Mouse (Mus musculus) liver, embryonic 12.5 days (tissue): ENCODE results near the gene Ahcyl2. TPM values are rescaled to one million over a fixed set of nuclear protein-coding genes. Genes with fewer than 3 reads are reported as not detected.

ENCODE experiments used
- ATAC-seq: fragments of 200-750 bp; cut with Nextera tagmentation; 2 replicates; pipeline ENCODE4 v1.8.0; 2017; ENCODE audit warnings: moderate number of reproducible peaks, mild to moderate bottlenecking, moderate library complexity
- H3K27ac ChIP-seq: fragments of 300-500 bp; sonication (generic); 2 replicates; pipeline ENCODE4 v1.5.1; 2016; ENCODE audit warnings: mild to moderate bottlenecking
- H3K27me3 ChIP-seq: fragments of 300-500 bp; sonication (generic); replicated peaks from 2 replicates; pipeline ENCODE4 v1.6.1; 2016; ENCODE audit warnings: mild to moderate bottlenecking, moderate library complexity
- H3K36me3 ChIP-seq: fragments of 300-500 bp; sonication (generic); 2 replicates; pipeline ENCODE4 v1.6.1; 2016; ENCODE audit warnings: mild to moderate bottlenecking, moderate library complexity
- H3K4me1 ChIP-seq: fragments of 300-500 bp; sonication (generic); 2 replicates; pipeline ENCODE4 v1.6.1; 2016
- H3K4me2 ChIP-seq: fragments of 300-500 bp; sonication (generic); 2 replicates; pipeline ENCODE4 v1.6.1; 2016; ENCODE audit warnings: mild to moderate bottlenecking, moderate library complexity
- H3K4me3 ChIP-seq: fragments of 300-500 bp; sonication (generic); 2 replicates; pipeline ENCODE4 v1.5.1; 2016; ENCODE audit warnings: mild to moderate bottlenecking, moderate library complexity
- H3K9ac ChIP-seq: fragments of 300-500 bp; sonication (generic); 2 replicates; pipeline ENCODE4 v1.6.1; 2016; ENCODE audit warnings: mild to moderate bottlenecking, moderate library complexity
- H3K9me3 ChIP-seq: fragments of 300-500 bp; sonication (generic); replicated peaks from 2 replicates; pipeline ENCODE4 v1.6.1; 2016; ENCODE audit warnings: mild to moderate bottlenecking, moderate library complexity
- WGBS: fragments of 180-500 bp; shearing (Covaris S2); methylation state at CpG from one replicate; pipeline ENCODE4 v1.1.7; 2016; ENCODE audit not compliant: insufficient replicate concordance; 5-methylcytosine and 5-hydroxymethylcytosine counted together
- polyA plus RNA-seq: library from polyadenylated mRNA; unstranded; fragments of >200 nt; fragmentation: Nextera tagmentation; extraction: Ambion mirVana; gene quantifications from 2 replicates; pipeline ENCODE4 v1.2.1, GENCODE M21; 2016

The Ahcyl2 gene
- polyA plus RNA-seq, 1 experiment from 2014 or later: 8.6 TPM

DNA sequence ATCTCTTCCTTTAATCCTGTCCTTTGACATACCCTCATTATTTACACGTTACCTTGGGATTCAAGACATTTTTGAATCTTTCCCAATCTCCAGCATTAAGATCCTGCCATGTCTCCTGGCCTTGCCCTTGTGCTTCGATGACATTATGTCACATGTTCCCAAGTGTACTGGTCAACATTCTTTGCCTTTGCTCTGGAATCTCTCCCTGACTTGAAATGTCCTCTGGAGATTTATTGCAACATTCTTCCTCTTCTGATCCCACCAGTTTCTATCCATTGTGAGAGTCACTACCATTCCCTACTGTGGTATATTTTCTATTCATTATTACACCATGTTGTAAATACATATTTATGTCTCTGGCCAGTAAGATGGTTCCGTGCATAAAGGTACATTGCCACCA, 53.1 kb downstream of the Ahcyl2 start:
- H3K4me1 ChIP-seq: no peaks in the 10 kb centered on the region
- WGBS: 75% methylated on average over 3 of the region's 3 CpGs
- no peak overlapping the region for H3K4me2 ChIP-seq
- no peaks in the 10 kb centered on the region for H3K36me3 ChIP-seq
- no peaks in the 10 kb centered on the region for H3K9me3 ChIP-seq
- H3K9ac ChIP-seq: no peak overlapping the region
- ATAC-seq: no peak
- H3K27ac ChIP-seq: no peak overlapping the region
- no peaks in the 10 kb centered on the region for H3K27me3 ChIP-seq
- no peak overlapping the region for H3K4me3 ChIP-seq

DNA sequence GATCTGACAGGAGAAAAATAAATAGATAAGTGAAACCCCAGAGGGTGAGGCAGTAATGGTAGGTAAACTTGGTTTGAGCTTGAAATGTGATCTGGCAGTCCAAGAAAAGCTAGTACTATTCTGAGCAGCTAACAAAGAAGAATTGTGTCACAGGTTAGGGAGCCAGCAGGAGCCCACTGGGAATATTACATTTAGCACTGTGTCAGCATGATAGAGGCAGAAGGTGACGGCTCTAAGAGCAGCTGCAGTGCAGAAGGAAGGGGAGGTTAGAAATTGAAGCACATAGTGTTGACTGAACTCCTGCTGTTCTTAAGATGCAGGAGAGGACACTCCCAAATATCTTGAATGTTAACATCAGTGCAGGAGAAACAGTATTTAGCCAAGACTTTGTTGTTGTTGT, 54.0 kb downstream of the Ahcyl2 start:
- H3K27ac ChIP-seq: no peak overlapping the region
- no peaks in the 10 kb centered on the region for H3K27me3 ChIP-seq
- H3K9ac ChIP-seq: no peak overlapping the region
- H3K4me3 ChIP-seq: no peak overlapping the region
- H3K9me3 ChIP-seq: no peaks in the 10 kb centered on the region
- no peaks in the 10 kb centered on the region for H3K36me3 ChIP-seq
- no peak overlapping the region for H3K4me2 ChIP-seq
- H3K4me1 ChIP-seq: no peaks in the 10 kb centered on the region
- ATAC-seq: no peak
- 84% methylated on average over 1 of the region's 1 CpGs for WGBS

DNA sequence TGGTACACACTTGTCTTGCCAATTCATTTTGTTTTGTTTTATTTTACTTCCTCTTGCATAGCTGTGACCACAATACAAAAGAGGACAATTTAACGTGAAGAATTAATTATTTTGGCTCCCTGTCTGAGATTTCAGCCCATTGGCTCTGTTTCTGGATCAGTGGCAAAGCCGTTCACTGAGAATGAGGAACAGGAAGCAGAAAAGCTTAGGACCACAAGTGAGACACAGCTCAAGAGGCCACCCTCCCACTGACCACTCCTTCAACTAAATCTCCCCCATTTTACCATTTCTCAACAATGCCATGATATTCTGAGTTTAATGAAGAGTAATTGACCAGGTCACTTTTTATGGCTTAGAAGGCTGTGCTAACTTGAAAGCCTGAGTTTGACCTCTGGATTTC, 57.5 kb downstream of the Ahcyl2 start:
- Histone ChIP-seq H3K27me3 (no peaks in the 10 kb centered on the region), H3K4me2 (no peak overlapping the region), H3K4me3 (no peak overlapping the region), H3K9me3 (no peaks in the 10 kb centered on the region), H3K4me1 (no peaks in the 10 kb centered on the region), H3K9ac (no peak overlapping the region), H3K27ac (no peak overlapping the region), H3K36me3 (no peaks in the 10 kb centered on the region)
- WGBS: 38% methylated on average over 2 of the region's 2 CpGs
- ATAC-seq: no peak

DNA sequence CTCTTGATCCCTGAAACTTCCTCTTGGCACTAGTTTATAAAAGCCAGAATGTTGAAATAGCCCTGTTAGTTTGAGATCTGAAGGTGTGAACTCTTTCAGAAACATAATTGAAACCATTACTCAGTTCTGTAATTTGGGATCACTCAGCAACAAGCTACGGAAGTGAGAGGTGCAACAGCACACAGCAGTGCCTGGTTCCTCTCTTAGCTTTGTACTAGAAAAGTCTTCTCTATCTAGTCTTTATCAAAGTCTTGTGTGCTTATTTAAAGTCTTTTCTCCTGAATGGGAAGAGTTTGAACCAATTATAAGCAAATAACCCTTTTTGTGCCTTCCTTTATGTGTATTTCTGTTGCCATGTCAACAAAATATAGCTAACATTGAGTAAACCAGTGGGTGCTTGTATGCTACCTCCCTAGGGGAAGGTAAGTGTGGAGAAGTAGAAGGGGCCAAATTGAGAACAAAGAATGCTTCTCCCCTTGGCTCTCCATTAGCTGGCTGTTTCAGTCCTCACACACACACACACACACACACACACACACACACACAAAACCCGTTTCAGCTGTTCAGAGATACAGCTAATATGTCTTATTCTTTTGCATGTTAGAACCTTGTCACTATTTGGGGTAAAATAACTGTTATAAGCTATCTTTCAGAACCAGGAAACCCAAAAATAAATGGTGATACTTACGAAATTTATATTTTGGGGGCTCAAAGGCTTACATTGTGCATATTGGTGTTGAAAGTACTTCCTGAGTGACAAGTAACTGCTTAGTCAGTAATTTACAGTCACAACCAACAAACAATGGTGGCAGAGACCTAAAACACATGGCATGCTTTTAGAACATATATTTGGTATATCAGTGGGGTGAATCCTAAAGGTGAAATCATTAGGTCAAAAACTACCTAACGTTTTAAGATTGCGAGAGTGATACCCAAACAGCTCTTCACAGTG, 59.8 kb downstream of the Ahcyl2 start:
- Histone ChIP-seq H3K27me3 (no peaks in the 10 kb centered on the region), H3K4me2 (no peak overlapping the region), H3K9ac (no peak overlapping the region), H3K4me1 (no peaks in the 10 kb centered on the region), H3K36me3 (no peaks in the 10 kb centered on the region), H3K27ac (no peak overlapping the region), H3K4me3 (no peak overlapping the region), H3K9me3 (no peaks in the 10 kb centered on the region)
- 75% methylated on average over 5 of the region's 5 CpGs for WGBS
- no peak for ATAC-seq

DNA sequence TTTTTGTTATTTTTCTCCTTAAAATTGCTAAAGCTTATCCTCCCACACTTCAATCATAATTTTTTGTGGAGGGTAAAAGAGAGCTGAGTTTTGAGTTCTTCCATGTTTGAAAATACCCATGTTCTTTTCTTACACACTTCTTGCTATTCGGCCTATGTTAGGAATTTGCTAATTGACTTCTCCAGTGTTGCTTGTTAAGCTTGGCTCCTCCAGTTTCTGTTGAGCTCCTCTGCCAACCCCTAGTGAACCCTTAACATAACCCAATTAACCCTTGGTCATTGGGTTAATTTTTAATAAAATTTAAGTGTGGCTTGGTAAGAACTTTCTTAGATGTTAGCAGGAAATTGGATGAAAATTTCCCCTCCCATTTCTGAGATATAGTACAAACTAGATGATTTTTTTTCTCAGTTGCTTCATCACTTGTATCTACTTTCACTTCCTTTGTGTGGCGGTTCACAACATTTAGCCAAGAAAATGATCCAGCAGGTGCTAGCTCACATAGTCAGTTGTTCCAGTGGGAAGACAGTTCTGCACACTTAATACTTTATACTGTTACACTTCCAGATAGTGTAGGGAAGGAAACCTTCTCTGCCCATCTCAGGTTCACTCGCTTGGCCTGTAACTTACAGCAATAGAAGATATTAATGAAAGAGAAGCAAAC, 60.9 kb downstream of the Ahcyl2 start:
- ATAC-seq: no peak
- Histone ChIP-seq H3K9me3 (no peaks in the 10 kb centered on the region), H3K4me3 (no peak overlapping the region), H3K27me3 (no peaks in the 10 kb centered on the region), H3K27ac (no peak overlapping the region), H3K4me1 (no peaks in the 10 kb centered on the region), H3K4me2 (no peak overlapping the region), H3K36me3 (no peaks in the 10 kb centered on the region), H3K9ac (no peak overlapping the region)
- WGBS: 75% methylated on average over 3 of the region's 3 CpGs

GRCm38 (mm10) chr6:29832356-29832755, 64.5 kb downstream of the Ahcyl2 start:
- ATAC-seq: no peak
- Histone ChIP-seq H3K4me2 (no peak overlapping the region), H3K27ac (no peak overlapping the region), H3K36me3 (no peaks in the 10 kb centered on the region), H3K4me1 (0 out of 2 replicates have a peak, but pooled peaks cover 4% of the 10 kb centered on the region), H3K27me3 (no peaks in the 10 kb centered on the region), H3K9ac (no peak overlapping the region), H3K9me3 (no peaks in the 10 kb centered on the region), H3K4me3 (no peak overlapping the region)
- 76% methylated on average over 4 of the region's 4 CpGs for WGBS

DNA sequence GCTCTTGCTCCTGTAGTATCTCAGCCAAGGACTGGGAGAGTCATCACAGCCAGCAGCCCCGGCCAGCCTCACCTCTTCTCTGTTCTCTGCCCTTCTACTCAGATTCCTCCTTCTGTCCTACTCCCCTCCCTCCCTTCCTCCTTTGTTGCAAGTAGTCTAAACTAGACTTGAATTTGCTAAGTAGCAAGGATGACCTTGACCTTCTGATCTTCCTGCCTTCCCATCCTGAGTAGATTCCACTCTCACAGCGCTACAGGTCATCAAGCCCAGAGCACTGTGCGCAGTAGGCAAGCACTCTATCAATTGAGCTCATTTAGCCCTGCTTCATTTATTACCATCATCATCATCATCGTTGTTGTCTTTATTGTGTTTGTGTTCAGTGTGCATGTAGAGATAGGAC, 65.3 kb downstream of the Ahcyl2 start:
- Histone ChIP-seq H3K9me3 (no peaks in the 10 kb centered on the region), H3K4me3 (no peak overlapping the region), H3K27ac (no peak overlapping the region), H3K27me3 (no peaks in the 10 kb centered on the region), H3K36me3 (no peaks in the 10 kb centered on the region), H3K4me1 (0 out of 2 replicates have a peak, but pooled peaks cover 4% of the 10 kb centered on the region), H3K9ac (no peak overlapping the region), H3K4me2 (no peak overlapping the region)
- no peak for ATAC-seq
- 74% methylated on average over 4 of the region's 4 CpGs for WGBS

GRCm38 (mm10) chr6:29833568-29834255, 65.9 kb downstream of the Ahcyl2 start:
- Histone ChIP-seq H3K27me3 (no peaks in the 10 kb centered on the region), H3K9me3 (no peaks in the 10 kb centered on the region), H3K4me3 (no peak overlapping the region), H3K27ac (no peak overlapping the region), H3K9ac (no peak overlapping the region), H3K4me2 (no peak overlapping the region), H3K4me1 (0 out of 2 replicates have a peak, but pooled peaks cover 4% of the 10 kb centered on the region), H3K36me3 (no peaks in the 10 kb centered on the region)
- WGBS: 63% methylated on average over 4 of the region's 4 CpGs
- ATAC-seq: no peak

- Histone ChIP-seq H3K36me3 (no peaks in the 10 kb centered on the region), H3K9ac (no peak overlapping the region), H3K4me2 (no peak overlapping the region), H3K4me1 (0 out of 2 replicates have a peak, but pooled peaks cover 4% of the 10 kb centered on the region), H3K9me3 (no peaks in the 10 kb centered on the region), H3K27me3 (no peaks in the 10 kb centered on the region), H3K27ac (no peak overlapping the region), H3K4me3 (no peak overlapping the region)
- no peak for ATAC-seq
- WGBS: 72% methylated on average over 3 of the region's 3 CpGs
Measured at GRCm38 (mm10) chr6:29835543-29836177, 67.8 kb downstream of the Ahcyl2 start.

DNA sequence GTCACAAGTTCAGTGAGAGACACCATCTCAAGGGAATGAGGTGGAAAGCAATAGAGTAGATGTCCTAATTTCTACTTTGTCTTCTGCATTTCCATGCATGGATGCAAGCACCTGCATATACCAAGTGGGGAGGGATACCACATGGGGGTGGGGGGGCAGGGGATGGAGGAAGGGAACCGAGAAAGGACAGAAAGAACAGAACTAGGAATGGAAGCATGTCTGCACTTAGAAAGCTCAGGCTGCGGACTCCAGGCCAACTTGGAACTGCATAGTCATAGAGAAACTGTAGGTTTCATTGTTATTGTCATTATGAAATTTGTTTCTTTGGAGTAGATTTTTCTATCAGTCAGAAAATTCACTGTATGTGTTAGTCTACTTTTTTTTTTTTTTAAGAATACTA, 69.8 kb downstream of the Ahcyl2 start:
- H3K36me3 ChIP-seq: no peaks in the 10 kb centered on the region
- H3K4me1 ChIP-seq: 0 out of 2 replicates have a peak, but pooled peaks cover 4% of the 10 kb centered on the region
- no peak for ATAC-seq
- WGBS: 80% methylated on average over 2 of the region's 2 CpGs
- H3K9me3 ChIP-seq: no peaks in the 10 kb centered on the region
- H3K27me3 ChIP-seq: no peaks in the 10 kb centered on the region
- H3K4me3 ChIP-seq: no peak overlapping the region
- H3K27ac ChIP-seq: no peak overlapping the region
- H3K4me2 ChIP-seq: no peak overlapping the region
- H3K9ac ChIP-seq: no peak overlapping the region

- no peak overlapping the region for H3K4me2 ChIP-seq
- ATAC-seq: no peak
- no peaks in the 10 kb centered on the region for H3K9me3 ChIP-seq
- H3K4me3 ChIP-seq: no peak overlapping the region
- WGBS: 67% methylated on average over 3 of the region's 3 CpGs
- H3K9ac ChIP-seq: no peak overlapping the region
- H3K27ac ChIP-seq: no peak overlapping the region
- no peaks in the 10 kb centered on the region for H3K36me3 ChIP-seq
- no peaks in the 10 kb centered on the region for H3K27me3 ChIP-seq
- H3K4me1 ChIP-seq: 0 out of 2 replicates have a peak, but pooled peaks cover 4% of the 10 kb centered on the region
Measured at GRCm38 (mm10) chr6:29838531-29838930, 70.7 kb downstream of the Ahcyl2 start.
